Mouse (Mus musculus) C2C12 (cell line): ENCODE data around the gene Olfr325. TPM values are rescaled to one million over a fixed set of nuclear protein-coding genes. Genes with fewer than 3 reads are reported as not detected.
"Not testable (repeated sequence)": the region's sequence is repeated elsewhere in the genome, so short reads cannot be mapped to it uniquely, and the experiment has no call there.

ENCODE experiments used
- H3K27me3 ChIP-seq: one replicate; pipeline ENCODE4 v1.6.1; 2011; ENCODE audit not compliant: control insufficient read depth, insufficient read depth, insufficient read length
- H3K36me3 ChIP-seq: one replicate; pipeline ENCODE4 v1.6.1; 2011; ENCODE audit not compliant: control insufficient read depth, insufficient read depth
- H3K4me3 ChIP-seq: one replicate; pipeline ENCODE4 v1.5.1; 2011; ENCODE audit warnings: mild to moderate bottlenecking, control low read depth; ENCODE audit not compliant: poor library complexity, insufficient read depth, severe bottlenecking
- H3K79me2 ChIP-seq: one replicate; pipeline ENCODE4 v1.6.1; 2011; ENCODE audit not compliant: control insufficient read depth, insufficient read depth
- H3K79me3 ChIP-seq: one replicate; pipeline ENCODE4 v1.6.1; 2011; ENCODE audit warnings: low read depth, control low read depth
- H3ac ChIP-seq: one replicate; pipeline ENCODE3; 2011; ENCODE audit warnings: low read depth; ENCODE audit not compliant: control insufficient read depth, insufficient read length
- CEBPB ChIP-seq: IDR thresholded peaks from one replicate; pipeline ENCODE4 v1.6.1; 2011; ENCODE audit warnings: low read depth, mild to moderate bottlenecking, control low read depth, moderate library complexity
- CTCF ChIP-seq: IDR thresholded peaks from one replicate; pipeline ENCODE4 v1.5.1; 2011; ENCODE audit not compliant: control insufficient read depth, insufficient read depth, insufficient read length
- FOSL1 ChIP-seq: IDR thresholded peaks from one replicate; pipeline ENCODE4 v1.8.0; 2011; ENCODE audit warnings: mild to moderate bottlenecking, low read length; ENCODE audit not compliant: poor library complexity, insufficient read depth, severe bottlenecking
- MAX ChIP-seq: IDR thresholded peaks from one replicate; pipeline ENCODE4 v1.6.1; 2011; ENCODE audit warnings: mild to moderate bottlenecking, control low read depth
- MYOD1 ChIP-seq: IDR thresholded peaks from one replicate; pipeline ENCODE4 v1.6.1; 2011; ENCODE audit warnings: low read depth; ENCODE audit not compliant: control insufficient read depth, insufficient read length
- MYOG ChIP-seq: IDR thresholded peaks from one replicate; pipeline ENCODE4 v1.6.1; 2011; ENCODE audit not compliant: control insufficient read depth, insufficient read length; ENCODE audit errors: extremely low read depth
- USF1 ChIP-seq: IDR thresholded peaks from one replicate; pipeline ENCODE4 v1.6.1; 2011; ENCODE audit warnings: low read depth, mild to moderate bottlenecking, control low read depth, moderate library complexity
- long read RNA-seq, 2 experiments: library from polyadenylated mRNA; unstranded; transcript quantifications; one replicate each; pipeline ENCODE4 v2.0.0; 2019 to 2020
- polyA plus RNA-seq: library from polyadenylated mRNA; unstranded; fragments of >200 nt; fragmentation: generic; extraction: Trizol; gene quantifications from one replicate; pipeline ENCODE4 v1.2.1, GENCODE M21; 2012; ENCODE audit warnings: missing spikeins

Gene Olfr325
- not detected for polyA plus RNA-seq
- long read RNA-seq, experiment 1 = 0 reads
- long read RNA-seq, experiment 2 = 0 reads

DNA sequence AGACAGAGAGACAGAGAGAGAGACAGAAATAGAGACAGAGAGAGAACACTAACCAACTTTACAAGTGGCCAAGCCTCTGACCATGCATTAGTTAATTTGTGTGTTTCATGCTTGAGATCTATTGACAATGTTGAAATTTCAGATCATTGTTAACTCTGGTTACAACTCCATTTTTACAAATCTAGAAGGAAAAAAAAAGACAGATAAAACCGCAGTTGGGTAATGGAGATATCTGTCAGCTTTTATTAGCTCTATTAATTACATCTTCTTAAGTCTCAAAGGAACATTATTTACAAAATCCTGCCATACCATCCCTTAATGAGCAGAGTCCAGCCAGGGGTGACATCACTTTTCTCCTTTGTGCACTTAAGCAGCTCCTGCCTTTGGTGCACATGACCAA lies at the start of gene Olfr325:
Gene Olfr325 (plus strand): TSS at position 301 of the 400 bp plus-strand sequence.
- no peak within 1 kb of the TSS for H3ac ChIP-seq
- TF ChIP-seq MYOG = no peak
- TF ChIP-seq FOSL1 = no peak
- TF ChIP-seq USF1 = no peak
- TF ChIP-seq MYOD1 = no peak
- H3K27me3 ChIP-seq = peaks cover 7% of the 10 kb centered on the region
- H3K36me3 ChIP-seq = no peaks in the 10 kb centered on the region
- H3K79me3 ChIP-seq = no peaks in the 10 kb centered on the region
- no peak within 1 kb of the TSS for H3K4me3 ChIP-seq
- H3K79me2 ChIP-seq = no peaks in the 10 kb centered on the region

GRCm38 (mm10) chr11:58534736-58535135 lies 42.8 kb upstream of the Olfr325 start, which contains the start of gene Olfr330:
Gene Olfr330 (minus strand): TSS chr11:58534836.
- H3K36me3 ChIP-seq, H3K27me3 ChIP-seq, H3K79me3 ChIP-seq, H3ac ChIP-seq, H3K79me2 ChIP-seq, H3K4me3 ChIP-seq: not testable (repeated sequence)

- Histone ChIP-seq H3K4me3 (no peak within 1 kb of the TSS), H3K36me3 (no peaks in the 10 kb centered on the region), H3K79me2 (no peaks in the 10 kb centered on the region), H3ac (no peak within 1 kb of the TSS), H3K27me3 (no peaks in the 10 kb centered on the region), H3K79me3 (no peaks in the 10 kb centered on the region)
- TF ChIP-seq FOSL1 (no peak), CTCF (no peak), MYOD1 (no peak), MYOG (no peak), USF1 (no peak), CEBPB (no peak), MAX (no peak)
Measured at GRCm38 (mm10) chr11:58546322-58546721, 31.2 kb upstream of the Olfr325 start, which contains the start of gene Olfr329-ps. Gene Olfr329-ps (minus strand): TSS chr11:58546422.

DNA sequence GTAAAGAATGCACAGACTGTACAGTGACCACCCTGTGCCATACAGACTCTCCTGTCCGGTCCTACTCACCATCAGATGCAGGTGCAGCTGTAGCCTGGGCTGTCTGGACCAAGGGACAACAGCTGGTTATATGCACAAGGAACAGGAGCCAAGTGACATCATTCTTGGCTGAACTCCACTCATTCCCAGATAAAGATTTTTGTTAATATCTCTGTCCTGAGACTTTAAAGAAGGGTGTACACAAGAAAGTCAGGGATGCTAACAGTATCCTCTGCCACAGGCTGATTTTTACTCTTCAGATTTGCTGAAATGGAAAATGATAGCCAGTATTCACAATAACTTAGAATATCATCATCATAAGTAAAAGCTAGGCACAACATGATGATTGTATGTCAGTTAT lies 22.0 kb upstream of the Olfr325 start, which contains the start of gene Olfr328:
Gene Olfr328 (minus strand): TSS at position 101 of the 400 bp plus-strand sequence.
- TF ChIP-seq CEBPB (no peak), MYOD1 (no peak), MYOG (no peak), CTCF (no peak), FOSL1 (no peak), USF1 (no peak), MAX (no peak)
- Histone ChIP-seq H3K4me3 (no peak within 1 kb of the TSS), H3K79me2 (no peaks in the 10 kb centered on the region), H3K79me3 (no peaks in the 10 kb centered on the region), H3K27me3 (no peaks in the 10 kb centered on the region), H3K36me3 (no peaks in the 10 kb centered on the region), H3ac (no peak within 1 kb of the TSS)

- TF ChIP-seq USF1 (no peak), MYOG (no peak), CTCF (no peak), MYOD1 (no peak), FOSL1 (no peak), CEBPB (no peak), MAX (no peak)
- Histone ChIP-seq H3K36me3 (no peaks in the 10 kb centered on the region), H3K4me3 (no peak within 1 kb of the TSS), H3ac (no peak within 1 kb of the TSS), H3K27me3 (no peaks in the 10 kb centered on the region), H3K79me2 (no peaks in the 10 kb centered on the region), H3K79me3 (no peaks in the 10 kb centered on the region)
Measured at GRCm38 (mm10) chr11:58570405-58570804, 7.1 kb upstream of the Olfr325 start, which contains the start of gene Olfr224. Gene Olfr224 (minus strand): TSS chr11:58570553.

GRCm38 (mm10) chr11:58578636-58579035 lies 1.1 kb downstream of the Olfr325 start:
- H3K36me3 ChIP-seq = no peaks in the 10 kb centered on the region
- no peaks in the 10 kb centered on the region for H3K79me3 ChIP-seq
- TF ChIP-seq USF1 = no peak
- no peak for TF ChIP-seq CTCF
- no peak for TF ChIP-seq MYOD1
- no peak for TF ChIP-seq MAX
- TF ChIP-seq FOSL1 = no peak
- no peak for TF ChIP-seq CEBPB
- TF ChIP-seq MYOG = no peak
- H3K4me3 ChIP-seq = no peak overlapping the region
- peaks cover 7% of the 10 kb centered on the region for H3K27me3 ChIP-seq
- H3K79me2 ChIP-seq = no peaks in the 10 kb centered on the region
- no peak overlapping the region for H3ac ChIP-seq
